Mouse (Mus musculus): ENCODE measurements at regions not wholly inside any gene's neighbourhood (a gene's known extent, or its start where the extent isn't known, plus 50 kb on each side); places are given as distances from the start of the nearest gene placed in this dataset.

GRCm38 (mm10) chr11:112103252-112103651, 678.8 kb upstream of the Sox9 start:
- TF ChIP-seq POLR2A (IDR thresholded peaks at IDR 0.05; ENCODE audit: extremely low read depth, insufficient read depth, low read length) = no peak
- peak; percentile 39 for TF ChIP-seq CTCF (IDR thresholded peaks at IDR 0.05; ENCODE audit: low read depth, low read length)
